Mouse (Mus musculus) forebrain, embryonic 16.5 days (tissue): ENCODE data around the gene Cyyr1. TPM values are rescaled to one million over a fixed set of nuclear protein-coding genes. Genes with fewer than 3 reads are reported as not detected.
"Not testable (repeated sequence)": the region's sequence is repeated elsewhere in the genome, so short reads cannot be mapped to it uniquely, and the experiment has no call there.

Source experiments
- ATAC-seq: fragments of 200-750 bp; cut with Nextera tagmentation; 2 replicates; pipeline ENCODE4 v1.8.0; 2017; ENCODE audit warnings: mild to moderate bottlenecking, moderate library complexity
- H3K27ac ChIP-seq: fragments of 300-500 bp; sonication (generic); 2 replicates; pipeline ENCODE4 v1.5.1; 2014; ENCODE audit warnings: low read length, control low read depth
- H3K27me3 ChIP-seq: fragments of 300-500 bp; sonication (generic); replicated peaks from 2 replicates; pipeline ENCODE4 v1.6.1; 2014; ENCODE audit warnings: low read length; ENCODE audit not compliant: control insufficient read depth, insufficient read depth
- H3K36me3 ChIP-seq: fragments of 300-500 bp; sonication (generic); 2 replicates; pipeline ENCODE4 v1.6.1; 2014; ENCODE audit not compliant: control insufficient read depth, insufficient read depth
- H3K4me1 ChIP-seq: fragments of 300-500 bp; sonication (generic); replicated peaks from 2 replicates; pipeline ENCODE4 v1.6.1; 2014; ENCODE audit warnings: low read length; ENCODE audit not compliant: control insufficient read depth, insufficient read depth
- H3K4me2 ChIP-seq: fragments of 300-500 bp; sonication (generic); 2 replicates; pipeline ENCODE4 v1.6.1; 2014; ENCODE audit warnings: mild to moderate bottlenecking, low read length, control low read depth
- H3K4me3 ChIP-seq: fragments of 300-500 bp; sonication (generic); replicated peaks from 2 replicates; pipeline ENCODE4 v1.5.1; 2014; ENCODE audit warnings: mild to moderate bottlenecking, low read length, control low read depth
- H3K9ac ChIP-seq: fragments of 300-500 bp; sonication (generic); replicated peaks from 2 replicates; pipeline ENCODE4 v1.6.1; 2014; ENCODE audit warnings: low read depth, low read length, control low read depth
- H3K9me3 ChIP-seq: fragments of 300-500 bp; sonication (generic); 2 replicates; pipeline ENCODE4 v1.6.1; 2016; ENCODE audit warnings: low read length; ENCODE audit not compliant: control insufficient read depth
- WGBS: fragments of 180-500 bp; shearing (Covaris S2); extraction: QIAGEN DNeasy Blood & Tissue Kit; methylation state at CpG from one replicate; pipeline ENCODE4 v1.1.7; 2014; 5-methylcytosine and 5-hydroxymethylcytosine counted together
- polyA plus RNA-seq: library from polyadenylated mRNA; unstranded; fragments of >200 nt; fragmentation: Nextera tagmentation; extraction: Ambion mirVana; gene quantifications from 2 replicates; pipeline ENCODE4 v1.2.1, GENCODE M21; 2015

Cyyr1 gene
- 2.5 and 2.6 TPM in 2 replicates for polyA plus RNA-seq

DNA sequence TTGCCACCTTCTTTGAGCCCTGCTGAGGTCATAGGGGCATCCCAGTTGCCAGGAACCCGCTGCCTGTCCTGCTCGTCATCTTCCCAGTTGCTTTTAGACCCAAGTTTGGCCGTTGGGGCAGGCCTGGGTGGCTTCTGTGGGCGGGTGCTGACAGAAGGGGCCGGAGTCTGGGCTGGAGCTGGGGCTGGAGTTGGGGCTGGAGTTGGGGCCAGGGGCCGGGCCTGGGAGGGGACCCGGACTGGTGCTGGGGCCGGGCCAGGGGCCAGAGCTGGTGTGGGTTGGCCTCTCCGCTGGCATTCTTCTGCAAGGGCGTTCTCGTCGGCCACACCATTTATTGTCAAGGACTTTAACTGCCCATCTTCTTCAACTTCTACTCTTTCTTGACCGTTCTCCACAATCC is at the start of gene Cyyr1:
Gene Cyyr1, minus strand, starts transcription at position 101 of the 400 bp plus-strand sequence.
- H3K27ac ChIP-seq, H3K36me3 ChIP-seq, H3K9me3 ChIP-seq, H3K9ac ChIP-seq, H3K4me1 ChIP-seq, H3K4me3 ChIP-seq, H3K27me3 ChIP-seq, H3K4me2 ChIP-seq, ATAC-seq: not testable (repeated sequence)
- WGBS: 92% methylated on average over 10 of the region's 13 CpGs

DNA sequence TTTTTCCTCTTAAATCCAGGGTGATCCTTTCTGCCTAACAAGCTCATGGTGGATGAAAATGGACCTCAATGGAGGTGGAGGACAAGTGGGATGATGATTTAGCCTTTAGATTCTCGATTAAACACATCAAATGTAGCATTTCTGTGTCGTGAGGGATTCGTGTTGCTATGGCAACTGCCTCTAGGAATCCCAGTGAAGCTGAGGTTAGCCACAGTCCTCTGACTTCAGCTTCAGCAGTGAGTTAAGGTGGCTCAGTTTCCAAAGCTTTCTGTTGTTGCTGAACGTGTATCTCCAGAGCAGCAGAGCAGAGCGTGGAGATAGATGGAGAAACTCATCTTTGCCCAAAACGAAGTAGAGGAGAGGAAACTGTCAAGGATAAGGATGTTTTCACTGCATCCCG is 35.6 kb upstream of the Cyyr1 start:
- H3K4me3 ChIP-seq: no peak overlapping the region
- no peak overlapping the region for H3K4me2 ChIP-seq
- no peak overlapping the region for H3K27ac ChIP-seq
- H3K9ac ChIP-seq: no peak overlapping the region
- H3K9me3 ChIP-seq: no peaks in the 10 kb centered on the region
- H3K36me3 ChIP-seq: no peaks in the 10 kb centered on the region
- 60% methylated on average over 7 of the region's 7 CpGs for WGBS
- no peaks in the 10 kb centered on the region for H3K27me3 ChIP-seq
- H3K4me1 ChIP-seq: no peaks in the 10 kb centered on the region
- no peak for ATAC-seq

DNA sequence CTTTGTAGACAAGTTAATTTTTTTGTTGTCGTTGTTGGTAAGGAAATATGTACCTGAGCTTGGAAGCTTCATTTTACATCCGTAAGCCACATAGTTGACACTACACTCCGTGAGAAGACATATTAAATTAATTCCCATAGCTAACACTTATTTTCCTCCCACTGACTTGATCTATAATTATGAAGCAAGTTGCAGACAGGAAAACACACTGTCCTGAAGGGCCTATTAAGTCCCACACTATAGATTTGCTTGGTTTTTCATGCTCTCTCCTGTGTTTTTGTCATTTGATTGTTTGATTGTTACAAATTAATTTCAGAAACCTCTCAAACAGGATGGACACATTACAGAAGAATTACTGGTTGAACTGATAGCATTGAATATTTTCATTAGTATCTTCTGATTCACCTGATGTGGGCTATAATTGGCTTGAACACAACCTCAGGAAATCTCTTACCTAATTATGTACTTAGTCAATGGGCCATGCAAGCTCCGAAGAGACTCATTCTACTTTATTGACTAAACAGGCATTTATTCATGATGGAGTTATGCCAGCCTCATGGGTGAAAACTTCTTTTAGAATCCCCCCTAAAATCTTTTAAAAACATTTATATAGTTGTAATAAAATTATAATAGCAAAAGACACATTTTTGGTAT is 34.5 kb upstream of the Cyyr1 start:
- WGBS: 81% methylated on average over 4 of the region's 4 CpGs
- Histone ChIP-seq H3K9me3 (no peaks in the 10 kb centered on the region), H3K4me3 (no peak overlapping the region), H3K4me2 (no peak overlapping the region), H3K27ac (no peak overlapping the region), H3K9ac (no peak overlapping the region), H3K27me3 (no peaks in the 10 kb centered on the region), H3K4me1 (no peaks in the 10 kb centered on the region), H3K36me3 (no peaks in the 10 kb centered on the region)
- ATAC-seq: no peak

DNA sequence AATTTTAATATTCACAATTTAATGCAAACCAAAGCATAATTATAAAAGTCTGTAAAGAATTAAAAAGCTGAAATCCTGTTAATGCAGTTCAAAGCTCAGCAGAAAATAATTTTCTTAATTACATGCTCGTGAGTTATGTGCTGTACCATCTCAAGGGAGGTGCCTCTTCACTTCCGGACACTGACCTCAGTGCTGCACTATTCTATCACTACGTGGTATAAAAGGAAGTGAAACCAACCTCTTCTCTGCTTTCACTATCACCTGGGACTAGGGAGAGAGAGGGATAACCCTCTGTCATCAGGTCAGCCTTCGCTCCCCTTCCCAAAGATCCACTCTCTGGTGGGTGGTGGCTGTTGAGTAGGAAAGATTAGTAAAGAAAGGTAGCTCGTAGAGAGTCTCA is 13.3 kb upstream of the Cyyr1 start:
- no peak overlapping the region for H3K4me2 ChIP-seq
- H3K9me3 ChIP-seq: no peaks in the 10 kb centered on the region
- no peaks in the 10 kb centered on the region for H3K4me1 ChIP-seq
- H3K27me3 ChIP-seq: no peaks in the 10 kb centered on the region
- H3K9ac ChIP-seq: no peak overlapping the region
- no peaks in the 10 kb centered on the region for H3K36me3 ChIP-seq
- ATAC-seq: no peak
- H3K4me3 ChIP-seq: no peak overlapping the region
- no peak overlapping the region for H3K27ac ChIP-seq
- 90% methylated on average over 5 of the region's 5 CpGs for WGBS

DNA sequence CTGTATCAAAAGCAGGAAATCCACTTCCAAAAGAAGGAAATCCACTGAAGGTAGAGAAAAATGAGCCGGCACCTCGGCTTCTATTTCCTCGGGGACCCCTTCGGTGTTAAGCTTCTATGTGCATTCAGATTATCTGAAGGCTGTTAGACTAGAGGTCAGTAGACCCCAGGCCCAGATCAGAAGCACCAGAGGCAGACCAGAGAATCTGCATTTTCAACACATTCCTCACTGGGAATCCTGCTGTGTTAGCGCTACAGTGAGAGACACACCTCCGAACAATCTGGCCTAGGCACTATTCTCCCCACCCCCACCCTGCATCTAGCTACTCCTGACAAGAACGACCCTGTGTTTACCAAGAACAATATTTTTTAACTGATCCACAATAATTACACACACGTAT is 641 bp upstream of the Cyyr1 start:
- no peak overlapping the region for H3K9ac ChIP-seq
- no peak overlapping the region for H3K4me3 ChIP-seq
- H3K4me1 ChIP-seq: peaks cover 9% of the 10 kb centered on the region
- H3K27ac ChIP-seq: no peak overlapping the region
- H3K36me3 ChIP-seq: no peaks in the 10 kb centered on the region
- WGBS: 64% methylated on average over 8 of the region's 8 CpGs
- H3K9me3 ChIP-seq: no peaks in the 10 kb centered on the region
- no peaks in the 10 kb centered on the region; the same call in 1 of the 2 replicates for H3K27me3 ChIP-seq
- no peak for ATAC-seq
- no peak overlapping the region for H3K4me2 ChIP-seq

DNA sequence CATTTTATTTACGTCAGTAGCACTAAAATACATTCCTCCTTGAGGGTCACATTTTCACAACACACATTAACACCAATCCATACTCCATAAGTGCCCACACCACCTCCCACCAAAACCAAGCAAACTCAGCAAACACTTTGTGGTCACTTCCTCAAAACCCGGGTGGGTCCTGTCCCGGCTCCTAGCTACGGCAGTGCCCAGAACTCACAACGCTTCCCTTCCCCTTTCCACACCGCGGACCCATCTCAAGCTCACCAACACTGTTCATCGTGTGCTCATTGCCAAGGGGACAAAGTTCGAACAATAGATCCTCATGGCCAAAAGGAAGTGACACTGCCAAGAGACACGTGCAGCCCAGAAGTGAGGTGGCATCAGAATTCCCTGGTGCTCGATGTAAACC is 1.2 kb downstream of the Cyyr1 start:
- not testable (repeated sequence) for H3K9ac ChIP-seq, ATAC-seq, H3K27ac ChIP-seq, H3K9me3 ChIP-seq, H3K4me2 ChIP-seq, H3K36me3 ChIP-seq, H3K27me3 ChIP-seq, H3K4me1 ChIP-seq, H3K4me3 ChIP-seq
- WGBS: 93% methylated on average over 1 of the region's 11 CpGs

DNA sequence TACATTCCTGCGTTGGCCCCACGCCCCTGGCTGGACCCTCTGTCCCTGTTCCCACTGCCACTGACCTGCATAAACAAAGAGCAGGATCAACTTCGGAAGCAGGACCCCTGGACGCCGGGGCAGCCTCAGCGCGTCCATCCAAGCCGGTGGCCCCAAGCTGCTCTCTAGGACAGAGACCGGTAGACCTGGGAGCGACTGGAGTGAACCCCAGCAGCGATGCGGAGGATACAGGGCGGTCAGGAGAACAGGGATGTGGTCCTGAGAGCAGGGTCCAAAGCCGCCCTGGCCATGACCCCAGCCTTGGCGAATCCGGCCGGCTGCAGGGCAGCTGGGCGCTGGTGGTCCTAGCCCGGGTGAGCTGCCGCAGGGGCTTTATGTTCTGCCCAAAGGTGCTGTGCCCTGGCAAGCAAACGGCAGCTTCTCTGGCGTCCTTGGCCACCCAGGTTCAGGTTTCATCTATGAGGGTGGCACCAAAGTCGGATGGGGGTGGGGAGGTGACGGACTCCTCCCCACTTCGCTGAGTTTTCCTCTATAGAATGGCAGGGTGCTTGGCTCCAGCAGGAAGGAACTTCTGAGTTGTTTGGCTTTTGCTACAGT is 3.1 kb downstream of the Cyyr1 start:
- Histone ChIP-seq H3K27ac (no peak overlapping the region), H3K4me1 (peaks cover 9% of the 10 kb centered on the region)

DNA sequence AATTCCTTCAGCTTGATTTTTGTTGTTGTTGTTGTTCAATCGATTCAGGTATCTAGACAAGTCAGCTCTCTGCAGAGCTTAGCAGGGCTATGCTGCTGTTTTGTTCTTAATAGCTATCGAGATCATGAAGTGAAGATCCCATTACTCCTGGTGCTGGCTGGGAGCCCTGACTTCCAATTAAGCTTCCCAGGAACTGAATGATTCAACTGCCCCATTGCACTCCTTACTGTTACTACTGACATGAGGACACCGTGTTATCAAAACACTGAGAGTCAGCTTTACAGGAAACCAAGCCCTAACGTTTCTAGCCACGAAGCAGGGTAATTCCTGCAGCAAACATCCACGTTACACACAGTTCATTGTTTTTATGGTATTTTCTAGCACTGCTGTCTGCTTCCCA is 6.7 kb downstream of the Cyyr1 start:
- no peak for ATAC-seq
- WGBS: 61% methylated on average over 6 of the region's 6 CpGs

More for the DNA sequence above, 3.1 kb downstream of the Cyyr1 start:
- ATAC-seq: peak; percentile 61
- Histone ChIP-seq H3K4me3 (peak overlapping the region; percentile 38), H3K36me3 (no peaks in the 10 kb centered on the region), H3K9ac (peak overlapping the region; percentile 49), H3K4me2 (peak overlapping the region; percentile 59), H3K27me3 (no peaks in the 10 kb centered on the region; the same call in 1 of the 2 replicates), H3K9me3 (no peaks in the 10 kb centered on the region)
- WGBS: under 1% methylated on average over 25 of the region's 25 CpGs

DNA sequence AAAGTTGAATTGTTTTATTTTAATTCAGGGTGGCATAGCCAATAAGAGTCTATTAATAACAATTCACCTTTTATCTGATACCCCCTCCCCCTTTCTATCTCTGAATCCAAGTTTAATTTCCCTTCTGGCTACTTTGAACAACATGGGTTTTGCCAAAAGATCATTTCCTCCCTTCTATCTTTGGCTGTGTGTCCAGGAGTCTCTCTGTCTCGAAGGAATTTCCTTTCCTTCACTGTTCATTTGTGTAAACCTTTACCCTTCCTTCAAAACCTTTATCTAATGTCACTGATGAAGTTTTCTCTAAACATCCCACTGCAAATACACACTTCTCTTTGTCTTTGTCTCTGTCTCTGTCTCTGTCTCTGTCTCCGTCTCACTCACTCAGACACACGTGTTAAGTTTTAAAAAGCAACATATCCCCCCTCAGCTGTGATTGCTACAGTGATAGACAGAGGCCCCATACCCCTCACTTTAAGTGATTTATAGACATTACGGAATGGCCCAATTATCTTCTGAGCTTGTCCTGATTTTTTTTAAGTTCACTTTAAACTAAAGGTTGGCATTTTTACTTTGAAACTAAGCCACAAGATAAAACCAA is 11.4 kb downstream of the Cyyr1 start:
- Histone ChIP-seq H3K27me3 (no peaks in the 10 kb centered on the region), H3K9ac (no peak overlapping the region), H3K9me3 (no peaks in the 10 kb centered on the region), H3K27ac (no peak overlapping the region), H3K4me2 (no peak overlapping the region), H3K36me3 (no peaks in the 10 kb centered on the region), H3K4me3 (no peak overlapping the region), H3K4me1 (no peaks in the 10 kb centered on the region)
- 84% methylated on average over 4 of the region's 4 CpGs for WGBS
- ATAC-seq: no peak

More for the DNA sequence above, 6.7 kb downstream of the Cyyr1 start:
- no peaks in the 10 kb centered on the region; the same call in 1 of the 2 replicates for H3K27me3 ChIP-seq
- no peaks in the 10 kb centered on the region for H3K9me3 ChIP-seq
- H3K4me1 ChIP-seq: peaks cover 9% of the 10 kb centered on the region
- no peak overlapping the region for H3K9ac ChIP-seq
- H3K27ac ChIP-seq: no peak overlapping the region
- no peak overlapping the region for H3K4me3 ChIP-seq
- H3K4me2 ChIP-seq: no peak overlapping the region
- H3K36me3 ChIP-seq: no peaks in the 10 kb centered on the region
